Mouse (Mus musculus): ENCODE results near the gene Slc4a7. TPM values are rescaled to one million over a fixed set of nuclear protein-coding genes. Genes with fewer than 3 reads are reported as not detected.

The Slc4a7 gene
- total RNA-seq (2021) = 10 to 100 TPM; 18.5 to 19.3 TPM

DNA sequence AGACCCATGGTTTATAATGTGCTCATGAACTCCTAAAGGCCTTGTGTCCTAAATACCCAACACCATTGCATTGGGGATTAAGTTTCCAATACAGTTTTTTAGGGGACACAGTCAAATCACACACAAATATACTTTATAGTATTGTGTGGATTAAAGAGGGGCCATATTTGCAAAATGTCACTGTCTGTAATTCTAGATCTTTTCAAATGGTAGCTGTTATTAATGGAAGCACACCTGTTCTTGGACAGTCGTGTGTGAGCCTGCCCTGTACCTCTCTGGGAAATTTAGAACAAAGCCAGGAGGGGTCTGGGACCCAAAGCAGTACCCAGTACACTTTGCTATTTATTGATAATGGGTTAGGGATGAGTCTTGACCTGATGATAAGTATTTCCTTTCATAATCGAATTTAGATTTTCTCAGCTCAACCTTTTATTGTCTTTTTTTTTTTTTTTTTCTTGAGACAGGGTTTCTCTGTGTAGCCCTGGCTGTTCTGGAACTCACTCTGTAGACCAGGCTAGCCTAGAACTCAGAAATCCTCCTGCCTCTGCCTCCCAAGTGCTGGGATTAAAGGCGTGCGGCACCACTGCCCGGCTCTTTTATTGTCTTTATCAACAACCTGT is at the start of gene Slc4a7:
Gene Slc4a7, plus strand, starts transcription at position 570 of the 620 bp plus-strand sequence.
- intact Hi-C loops (cut with DNase I) = loop anchor here (5.0 to 10.0 kb wide), 3 partner anchors 70 to 357 kb away; partner anchors contain the start of gene Il3ra
- DNase-seq (ENCODE audit: low spot score in 2 of 2) = no peak

DNA sequence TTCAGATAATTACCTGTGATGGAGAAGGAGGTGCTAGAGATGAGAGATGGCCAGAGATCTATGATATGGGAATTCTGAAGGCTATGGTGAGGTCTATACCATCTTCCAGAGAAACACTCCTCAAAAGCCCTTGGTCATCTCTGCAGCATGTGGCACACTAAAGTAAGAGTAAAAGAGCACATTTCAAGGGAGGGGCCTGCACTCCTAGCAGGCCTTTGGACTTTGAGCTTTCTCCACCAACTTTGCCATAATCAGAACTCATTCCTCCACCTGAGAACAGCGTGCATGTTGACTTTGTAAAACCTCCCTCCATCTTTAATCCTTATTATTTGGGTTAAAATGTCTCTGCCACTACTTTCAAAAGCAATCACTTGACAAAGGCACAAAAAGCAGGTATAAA is 31.5 kb upstream of the Slc4a7 start:
- intact Hi-C loops (cut with DNase I) = no loop called here
- no peak for DNase-seq (ENCODE audit: low spot score in 2 of 2)

DNA sequence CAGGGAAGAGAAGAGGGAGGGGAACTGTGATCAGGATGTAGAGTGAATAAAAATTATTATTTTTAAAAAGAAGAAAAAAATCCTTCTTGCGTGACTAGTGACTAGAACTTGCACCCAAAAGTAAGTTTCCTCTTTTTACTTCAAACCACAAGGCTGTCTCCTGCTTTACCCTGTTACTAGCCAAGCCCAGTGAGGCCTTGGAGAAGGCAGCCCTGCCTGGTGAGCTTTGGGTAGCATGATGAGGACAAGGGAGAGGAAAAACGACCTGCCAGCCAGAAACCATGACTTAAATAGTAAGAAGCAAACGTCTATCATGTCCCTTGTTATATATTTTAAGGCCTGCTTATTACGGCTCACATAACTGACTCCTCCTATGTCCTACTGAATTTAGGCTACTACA is 20.5 kb upstream of the Slc4a7 start:
- intact Hi-C loops (cut with DNase I) = loop anchor here (5.0 kb wide), 1 partner anchor 44 kb away; no protein-coding TSS in a partner anchor
- no peak for DNase-seq (ENCODE audit: low spot score in 2 of 2)

DNA sequence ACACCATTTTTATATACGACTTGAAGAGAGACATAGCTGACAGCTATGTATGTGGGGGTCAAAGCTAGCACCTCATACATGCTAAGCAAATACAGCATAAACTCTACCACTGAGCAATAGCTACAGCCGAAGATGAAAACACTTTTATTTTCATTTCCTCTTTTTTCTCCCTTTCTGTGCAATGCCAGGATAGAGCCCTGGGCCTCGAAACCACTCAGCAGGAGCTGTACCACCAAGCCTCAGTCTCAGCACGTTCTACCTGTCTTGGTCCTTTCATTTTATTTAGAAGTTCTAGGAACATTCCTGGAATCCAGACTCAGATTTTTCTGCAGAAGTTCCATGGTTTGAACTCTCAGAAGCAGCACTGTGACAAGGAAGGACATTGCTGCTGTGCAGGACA is 17.3 kb upstream of the Slc4a7 start:
- DNase-seq (ENCODE audit: low spot score in 2 of 2) = no peak
- intact Hi-C loops (cut with DNase I) = loop anchor here (5.0 kb wide), 1 partner anchor 47 kb away; no protein-coding TSS in a partner anchor

DNA sequence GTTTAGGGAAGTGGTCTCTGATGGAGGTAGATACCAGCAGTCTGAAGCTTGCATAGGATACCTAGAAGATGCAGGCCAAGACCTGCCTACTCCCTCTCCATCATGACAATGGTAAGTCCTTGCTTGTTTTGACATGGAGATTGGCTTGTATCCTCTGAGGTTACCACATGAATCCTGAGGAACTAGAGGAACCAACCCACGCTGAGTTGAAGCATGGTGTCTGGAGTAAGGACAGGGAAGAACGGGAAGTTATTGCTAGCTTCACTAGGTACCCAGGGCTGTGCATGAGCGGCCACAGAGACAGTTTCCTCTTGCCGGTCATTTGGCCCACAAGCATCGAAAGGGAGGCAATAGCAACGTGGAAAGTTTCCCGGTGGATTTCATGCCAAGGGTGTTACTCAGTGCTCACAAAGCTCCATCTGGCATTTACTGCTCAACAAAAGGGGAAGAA is 16.0 kb upstream of the Slc4a7 start:
- intact Hi-C loops (cut with DNase I) = no loop called here
- no peak for DNase-seq (ENCODE audit: low spot score in 2 of 2)

DNA sequence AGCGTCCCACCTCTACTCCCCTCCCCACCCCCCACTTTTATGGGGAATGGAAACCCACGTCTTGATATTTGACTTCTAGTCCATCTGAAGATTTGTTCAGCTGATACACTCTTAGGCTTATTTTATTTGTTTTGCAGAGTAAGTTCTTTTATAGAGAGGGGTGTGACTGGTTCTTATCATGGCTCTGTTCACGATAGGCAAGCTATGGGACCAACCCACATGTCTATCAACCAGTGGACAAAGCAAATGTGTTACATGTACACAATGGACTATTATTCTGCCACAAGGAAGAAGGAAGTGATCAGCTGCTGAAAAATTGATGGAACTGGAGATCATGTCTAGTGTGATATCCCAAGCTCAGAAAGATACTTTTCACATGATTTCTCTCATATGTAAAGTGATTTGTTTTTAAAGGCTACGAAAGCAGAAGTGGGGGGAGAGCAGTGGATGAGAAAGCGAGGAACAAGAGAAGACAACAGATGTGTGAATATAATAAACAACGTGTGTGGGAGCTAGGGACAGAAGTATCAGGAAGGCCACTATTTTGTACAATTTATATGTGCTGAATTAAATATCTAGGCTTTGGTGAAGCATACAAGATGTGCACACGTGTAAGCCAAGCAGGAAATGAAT is 14.7 kb upstream of the Slc4a7 start:
- intact Hi-C loops (cut with DNase I) = no loop called here
- no peak for DNase-seq (ENCODE audit: low spot score in 2 of 2)

DNA sequence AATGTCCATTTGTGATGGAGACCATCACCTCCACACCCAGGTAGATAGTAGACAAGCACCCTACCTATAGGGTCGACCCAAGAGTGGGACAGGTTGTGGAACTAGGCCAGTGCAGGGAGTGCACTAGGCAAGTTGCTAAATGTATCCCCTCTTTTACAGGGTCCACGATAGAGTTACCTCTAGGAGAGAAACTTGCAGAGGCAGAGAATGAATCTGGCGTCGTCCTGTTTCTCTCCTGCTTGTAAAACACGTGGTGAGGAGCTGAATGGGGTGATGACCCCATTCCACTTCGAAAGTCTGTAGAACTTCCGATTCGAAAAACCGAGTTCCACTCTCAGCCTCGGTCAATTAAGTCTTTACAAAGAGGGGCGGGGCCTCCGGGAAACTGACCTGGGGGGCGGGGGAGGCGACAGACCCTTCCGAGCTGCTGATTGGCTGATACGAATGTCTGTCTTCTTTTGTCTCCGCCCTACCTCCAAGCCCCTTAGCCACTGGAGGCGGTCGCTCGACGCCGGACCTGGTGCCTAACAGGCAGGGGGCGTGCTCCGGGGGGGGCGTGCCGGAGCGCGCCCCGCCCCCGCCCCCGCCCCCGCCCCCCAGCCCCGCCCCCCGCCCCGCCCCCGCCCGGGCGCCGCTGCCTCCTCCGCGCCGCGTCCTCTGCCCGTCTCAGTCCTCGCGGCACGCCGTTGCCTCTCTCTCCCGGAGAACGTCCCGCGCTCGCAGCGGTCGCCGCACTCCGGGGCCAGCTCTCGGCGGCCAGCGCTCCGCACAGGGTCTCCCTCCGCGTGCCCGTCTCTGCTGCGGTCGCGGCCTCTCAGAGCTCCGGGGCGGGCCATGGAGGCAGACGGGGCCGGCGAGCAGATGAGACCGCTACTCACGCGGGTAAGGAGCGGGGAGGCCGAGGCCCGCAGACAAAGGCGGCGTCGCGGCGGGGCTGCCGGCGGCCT is 593 bp downstream of the Slc4a7 start:
- intact Hi-C loops (cut with DNase I) = loop anchor here (5.0 to 10.0 kb wide), 3 partner anchors 70 to 358 kb away; partner anchors contain the start of gene Il3ra
- DNase-seq (ENCODE audit: low spot score in 2 of 2) = peak; percentile 86 to 92

DNA sequence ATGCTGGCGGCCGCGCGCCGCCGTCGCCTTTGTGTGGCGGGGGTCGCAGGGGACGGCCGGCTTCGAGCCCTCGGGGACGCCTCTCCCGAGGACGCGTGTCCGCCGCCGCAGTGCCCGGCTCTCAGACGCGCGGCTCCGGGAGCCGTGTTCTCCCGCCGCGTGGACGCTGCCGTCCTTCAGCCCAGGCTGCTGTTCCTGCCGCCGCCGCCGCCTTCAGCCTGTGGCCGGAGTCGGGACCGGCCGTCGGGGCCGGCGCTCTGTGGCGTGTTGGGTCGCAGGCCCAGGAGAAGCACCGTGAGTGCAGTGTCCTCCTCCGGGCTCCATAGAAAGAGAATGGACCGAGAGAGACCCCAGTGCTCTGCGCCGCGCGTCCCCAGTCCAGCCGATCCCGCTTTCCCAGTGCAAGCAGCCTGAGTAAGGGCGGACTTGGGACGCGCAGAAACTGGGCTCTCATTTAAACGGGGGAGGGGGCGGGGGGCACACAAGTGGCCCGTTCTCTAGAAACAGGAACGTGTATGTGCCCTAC is 1.3 kb downstream of the Slc4a7 start:
- DNase-seq (ENCODE audit: low spot score in 2 of 2) = peak in 1 of 2 experiments; percentile 32
- intact Hi-C loops (cut with DNase I) = loop anchor here (5.0 to 10.0 kb wide), 3 partner anchors 71 to 359 kb away; partner anchors contain the start of gene Il3ra

DNA sequence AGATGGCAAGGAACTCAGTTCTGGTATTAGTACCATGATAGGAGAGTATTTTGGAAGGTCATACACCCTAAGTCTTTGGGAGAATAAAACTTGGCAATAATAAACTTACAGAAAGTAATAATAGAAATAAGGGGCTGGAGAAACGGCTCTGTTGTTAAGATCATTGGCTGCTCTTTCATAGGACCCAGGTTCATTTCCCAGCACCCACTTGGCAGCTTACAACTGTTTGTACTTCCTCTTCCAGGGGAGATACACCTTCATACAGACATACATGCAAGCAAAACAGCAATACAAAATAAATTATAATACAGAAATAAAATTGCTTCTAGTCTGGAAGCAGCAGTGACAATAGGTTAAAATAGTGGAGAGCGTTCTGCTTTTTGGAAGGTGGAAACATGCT is 2.6 kb downstream of the Slc4a7 start:
- intact Hi-C loops (cut with DNase I) = loop anchor here (5.0 to 10.0 kb wide), 3 partner anchors 72 to 360 kb away; partner anchors contain the start of gene Il3ra
- DNase-seq (ENCODE audit: low spot score in 2 of 2) = no peak

DNA sequence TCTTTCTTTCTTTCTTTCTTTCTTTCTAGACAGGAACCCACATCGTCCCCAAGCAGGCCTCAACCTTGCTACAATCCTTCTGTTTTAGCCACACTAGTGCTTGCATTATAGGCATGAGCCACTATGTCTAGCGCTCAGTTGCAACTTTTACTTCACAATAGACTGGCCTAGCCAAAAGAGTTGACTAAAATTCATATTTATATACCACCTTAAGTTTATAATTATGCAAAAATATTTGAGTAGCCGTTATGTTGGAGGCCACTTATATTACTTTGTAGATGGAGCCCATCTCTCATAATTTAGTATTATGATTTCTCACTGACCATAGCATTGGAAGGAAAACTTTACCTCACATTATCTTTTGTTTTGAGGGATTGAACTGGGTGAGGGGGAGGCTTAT is 3.0 kb downstream of the Slc4a7 start:
- intact Hi-C loops (cut with DNase I) = loop anchor here (10.0 kb wide), 2 partner anchors 280 to 360 kb away; partner anchors contain the start of gene Il3ra

DNA sequence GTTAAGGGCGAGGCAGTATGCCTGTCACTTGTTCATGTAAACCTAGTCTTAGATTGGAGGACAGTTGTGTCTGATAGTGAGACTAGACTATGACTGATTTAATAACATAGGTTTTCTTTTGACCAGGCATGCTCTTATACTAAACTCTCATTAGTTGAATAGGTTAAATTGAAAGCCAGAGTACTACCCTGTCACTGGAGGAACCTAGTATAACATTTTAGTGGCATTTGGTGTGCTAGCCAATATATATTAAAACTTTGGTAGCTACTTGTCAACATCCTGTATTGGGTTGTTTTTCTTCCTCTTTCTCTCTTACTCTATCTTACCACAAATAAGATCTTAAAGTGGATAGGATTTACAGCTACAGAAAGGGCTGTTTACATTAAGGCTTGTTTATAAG is 4.3 kb downstream of the Slc4a7 start:
- intact Hi-C loops (cut with DNase I) = loop anchor here (10.0 kb wide), 2 partner anchors 278 to 362 kb away; partner anchors contain the start of gene Il3ra
- no peak for DNase-seq (ENCODE audit: low spot score in 2 of 2)

More for the DNA sequence above, 3.0 kb downstream of the Slc4a7 start:
- no peak for DNase-seq (ENCODE audit: low spot score in 2 of 2)

DNA sequence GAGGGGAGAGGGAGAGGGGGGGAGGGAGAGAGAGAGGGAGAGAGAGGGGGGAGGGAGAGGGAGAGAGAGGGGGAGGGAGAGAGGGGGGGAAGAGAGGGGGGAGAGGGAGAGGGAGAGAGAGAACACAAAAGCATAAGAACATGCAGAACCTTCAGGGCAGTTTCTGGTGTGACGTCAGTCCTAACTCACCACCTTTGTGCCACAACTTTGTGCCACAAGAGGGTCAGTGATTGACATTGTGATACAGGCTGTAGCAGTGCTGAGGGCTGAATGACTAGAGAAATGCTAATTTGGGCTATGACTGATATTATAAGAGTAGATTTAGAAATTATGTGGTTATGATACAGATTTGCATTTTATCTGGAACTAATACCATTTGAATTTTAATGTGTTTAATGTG is 5.0 kb downstream of the Slc4a7 start:
- intact Hi-C loops (cut with DNase I) = loop anchor here (10.0 kb wide), 2 partner anchors 278 to 362 kb away; partner anchors contain the start of gene Il3ra
- no peak for DNase-seq (ENCODE audit: low spot score in 2 of 2)

DNA sequence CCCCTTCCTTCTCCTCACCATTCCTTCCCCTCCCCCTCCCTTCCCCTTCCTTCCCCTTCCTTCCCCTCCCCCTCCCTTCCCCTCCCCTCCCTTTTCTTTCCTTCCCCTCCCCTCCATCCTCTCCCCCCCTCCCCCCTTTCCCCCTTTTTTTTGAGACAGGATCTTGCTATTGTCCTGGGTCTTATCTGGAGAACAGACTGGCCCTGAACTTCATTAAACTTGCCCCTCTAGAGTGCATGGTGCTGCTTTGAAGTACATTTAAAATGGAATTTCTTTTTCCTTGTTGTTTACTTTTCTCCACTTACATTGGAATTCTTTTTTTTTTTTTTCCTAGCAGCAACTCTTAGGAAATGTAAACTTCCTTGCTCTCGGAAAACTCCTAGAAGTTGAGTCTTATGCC is 6.9 kb downstream of the Slc4a7 start:
- no peak for DNase-seq (ENCODE audit: low spot score in 2 of 2)
- intact Hi-C loops (cut with DNase I) = loop anchor here (10.0 kb wide), 2 partner anchors 276 to 364 kb away; partner anchors contain the start of gene Il3ra

DNA sequence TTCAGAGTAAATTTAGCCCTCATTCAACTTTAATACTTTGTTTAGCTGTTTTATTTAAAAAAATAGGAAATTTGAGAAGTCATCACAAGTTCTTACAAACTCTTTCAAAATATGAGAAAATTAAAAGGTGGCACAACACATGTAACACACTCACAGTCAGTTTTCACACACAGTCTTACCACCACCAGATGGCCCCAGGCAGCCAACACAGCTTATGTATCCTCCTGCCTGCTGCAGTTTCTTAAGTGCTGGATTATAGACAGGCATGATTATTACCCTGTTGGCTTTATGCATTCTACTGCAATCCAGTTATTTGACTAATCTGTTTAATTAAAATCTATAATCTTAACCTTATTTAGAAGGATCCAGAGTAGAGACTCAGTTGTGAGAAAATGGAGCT is 12.1 kb downstream of the Slc4a7 start:
- peak; percentile 11 to 48 for DNase-seq (ENCODE audit: low spot score in 2 of 2)
- intact Hi-C loops (cut with DNase I) = no loop called here

DNA sequence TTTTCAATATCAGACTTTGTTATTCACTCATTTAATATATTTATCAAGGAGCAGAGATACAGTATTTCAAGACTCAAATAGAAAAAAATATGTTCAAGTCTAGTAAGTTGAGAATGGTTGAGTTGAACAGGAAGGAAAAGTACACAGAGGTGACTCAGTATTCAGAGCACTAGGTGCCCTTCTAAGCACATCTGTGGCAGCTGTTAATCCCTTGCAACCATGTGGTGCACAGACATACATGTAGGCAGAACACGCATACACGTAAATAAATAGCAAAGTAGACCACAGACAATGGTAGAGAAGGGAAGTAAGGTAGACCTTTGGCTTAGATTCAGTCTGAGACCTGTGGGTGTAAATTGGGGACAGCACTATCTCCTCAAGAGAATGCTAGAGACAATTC is 13.7 kb downstream of the Slc4a7 start:
- DNase-seq (ENCODE audit: low spot score in 2 of 2) = no peak
- intact Hi-C loops (cut with DNase I) = no loop called here

DNA sequence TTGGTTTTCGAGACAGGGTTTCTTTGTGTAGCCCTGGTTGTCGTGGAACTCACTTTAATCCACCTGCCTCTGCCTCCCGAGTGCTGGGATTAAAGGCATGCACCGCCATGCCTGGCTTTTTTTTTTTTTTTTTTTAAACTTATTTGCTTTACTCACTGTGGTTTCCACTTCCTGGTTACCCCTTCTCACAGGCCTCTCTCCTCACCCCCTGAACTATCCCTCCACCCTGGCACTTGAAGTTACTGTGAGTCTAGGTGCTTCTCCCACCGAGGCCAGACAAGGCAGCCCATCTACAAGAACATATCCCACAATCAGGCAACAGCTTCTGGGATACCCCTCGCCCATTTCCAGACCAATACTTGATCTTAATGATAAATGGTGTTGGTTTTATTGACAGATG is 14.8 kb downstream of the Slc4a7 start:
- DNase-seq (ENCODE audit: low spot score in 2 of 2) = no peak
- intact Hi-C loops (cut with DNase I) = no loop called here

DNA sequence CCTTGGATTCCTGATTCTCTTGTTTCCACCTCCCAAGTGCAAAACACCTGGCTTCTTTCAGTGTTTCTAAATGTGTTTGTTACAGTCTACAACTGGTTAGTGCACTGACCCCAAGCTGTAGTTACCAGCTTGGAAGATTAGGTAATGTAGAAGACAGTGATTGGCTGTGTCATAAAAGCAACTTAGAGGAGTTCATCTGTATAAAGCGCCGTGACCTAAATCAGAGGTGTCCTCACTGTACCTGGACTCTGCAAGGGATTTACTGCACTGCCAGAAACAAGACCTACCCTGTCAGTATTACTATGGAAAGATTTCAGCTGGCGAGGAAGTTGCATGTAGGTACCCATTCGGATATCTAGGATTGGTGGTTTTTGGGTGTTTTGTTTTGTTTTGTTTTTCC is 16.5 kb downstream of the Slc4a7 start:
- intact Hi-C loops (cut with DNase I) = no loop called here
- DNase-seq (ENCODE audit: low spot score in 2 of 2) = no peak

DNA sequence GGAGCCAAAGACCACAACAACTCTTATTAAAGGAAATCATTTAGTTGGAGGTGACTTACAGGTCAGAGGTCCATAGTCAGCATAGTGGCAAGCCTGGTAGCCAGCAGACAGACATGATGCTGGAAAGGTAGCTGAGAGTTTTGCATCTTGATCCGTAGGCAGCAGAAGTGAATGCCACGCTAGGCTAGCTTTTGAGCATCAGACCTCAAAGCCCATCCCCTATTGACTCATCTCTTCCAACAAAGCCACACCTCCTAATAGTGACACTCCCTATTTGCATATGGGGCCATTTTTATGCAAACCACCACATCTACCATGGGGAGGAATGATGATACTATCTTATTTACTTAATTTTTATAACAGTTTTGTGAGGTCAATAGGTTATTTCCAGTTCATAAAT is 79.1 kb downstream of the Slc4a7 start:
- no peak for DNase-seq (ENCODE audit: low spot score in 2 of 2)
- intact Hi-C loops (cut with DNase I) = no loop called here

DNA sequence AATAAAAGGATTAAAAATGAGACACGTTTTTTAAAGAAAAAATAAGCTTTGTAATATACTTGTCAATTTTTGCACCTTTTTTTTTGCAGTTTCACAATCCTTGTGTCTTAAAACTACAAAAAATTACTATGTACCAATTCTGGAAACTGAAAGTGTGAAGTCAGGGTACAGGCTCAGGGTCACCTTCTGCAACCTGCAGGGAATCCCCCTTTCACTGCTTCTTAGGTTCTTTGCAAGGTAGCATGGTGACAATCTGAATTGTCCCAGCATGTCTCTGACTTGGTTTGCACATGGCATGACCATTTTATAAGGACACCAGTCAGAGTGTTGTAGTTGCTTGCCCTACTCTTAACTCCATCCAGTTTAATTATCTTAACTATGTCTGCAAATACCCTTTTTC is 82.1 kb downstream of the Slc4a7 start:
- intact Hi-C loops (cut with DNase I) = no loop called here
- DNase-seq (ENCODE audit: low spot score in 2 of 2) = no peak

All from left cerebral cortex, postnatal 25 days (tissue).